Mouse (Mus musculus) CD4-positive, CD25-positive, alpha-beta regulatory T cell, adult 2 months (primary cell): Measurements from ENCODE around the gene Abcc2.
A peak's percentile ranks its signal among the peaks of the same experiment; 100 is the strongest.

Experiments
- DNase-seq: peaks from one replicate; pipeline ENCODE4 v3.0.0-alpha.2; 2012; ENCODE audit warnings: low read depth, low spot score

Gene Abcc2

DNA sequence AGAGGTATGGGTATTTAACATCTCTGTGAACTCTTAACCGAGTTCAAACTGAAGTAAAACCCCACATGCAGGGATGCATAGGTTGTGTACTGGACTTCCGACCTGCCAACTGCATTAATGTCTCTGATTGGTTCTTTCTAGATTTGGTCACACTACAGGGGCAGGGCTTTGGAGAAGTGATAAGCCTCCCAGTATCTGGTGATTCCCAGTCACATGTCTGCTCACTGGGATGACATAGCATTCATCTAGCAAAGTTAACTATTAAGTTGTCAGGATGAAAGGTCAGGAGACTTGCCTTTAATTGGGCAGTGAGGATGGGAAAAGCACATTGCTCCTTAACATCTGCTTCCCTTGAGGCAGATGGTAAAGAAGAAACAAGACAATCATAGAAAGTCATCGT lies at the start of gene Abcc2:
Gene Abcc2, plus strand, starts transcription at position 213 of the 400 bp plus-strand sequence.
- DNase-seq = no peak

DNA sequence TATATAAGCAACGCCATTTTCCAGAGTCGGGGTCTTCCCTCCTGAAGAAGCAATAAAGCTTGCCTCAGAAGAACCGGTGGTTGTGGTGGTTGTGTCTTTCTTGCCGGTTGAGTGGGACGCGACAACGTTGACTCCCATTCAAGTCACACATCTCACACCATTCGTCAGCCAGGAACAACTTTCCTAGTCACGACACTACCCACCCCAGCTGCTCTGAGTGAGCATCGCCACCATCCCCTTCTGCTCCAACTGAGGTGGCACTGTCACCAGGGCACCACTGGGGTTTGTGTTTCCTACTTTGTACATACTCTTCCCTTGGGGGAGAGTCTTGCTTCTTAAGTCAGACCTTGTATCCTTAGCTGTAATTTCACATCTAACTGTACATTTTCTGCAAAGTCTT lies 43.6 kb upstream of the Abcc2 start:
- no peak for DNase-seq

DNA sequence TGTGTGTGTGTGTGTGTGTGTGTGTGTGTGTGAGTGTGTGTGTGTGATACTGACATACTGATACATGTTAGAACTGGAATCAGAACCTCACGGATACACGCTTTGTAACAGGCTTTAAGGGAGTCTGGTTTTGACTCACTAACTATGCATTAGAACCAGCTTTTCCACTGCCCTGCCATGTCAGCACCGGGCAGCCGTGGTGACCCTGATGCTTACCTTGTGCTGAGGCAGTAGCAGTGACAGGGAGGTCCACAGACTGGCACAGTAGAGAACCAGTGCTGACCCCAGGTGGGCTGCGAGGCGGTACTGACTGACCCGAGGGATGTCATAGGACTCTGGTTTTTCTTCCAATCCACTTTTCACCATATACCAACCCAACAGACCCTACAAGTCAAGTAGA lies 38.6 kb upstream of the Abcc2 start:
- DNase-seq = no peak

DNA sequence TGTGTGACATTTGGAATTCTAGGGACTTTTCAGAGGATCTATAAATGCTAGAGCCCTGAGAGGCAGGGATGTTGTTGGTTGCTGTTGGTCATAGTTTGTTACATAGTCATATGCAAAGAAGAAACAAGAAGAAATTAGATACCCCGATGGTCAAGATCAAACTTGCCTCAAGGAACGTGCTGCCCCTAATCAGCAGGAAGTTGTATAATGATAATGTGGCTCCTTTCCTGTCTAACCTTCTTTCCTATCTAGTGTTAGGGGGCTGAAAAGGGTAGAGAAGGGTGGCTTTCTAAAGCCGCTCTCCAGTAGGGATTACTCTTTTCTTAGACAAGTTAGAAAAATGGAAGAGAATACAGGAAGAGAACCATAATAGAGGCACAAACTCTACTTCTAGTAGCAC lies 36.3 kb upstream of the Abcc2 start:
- no peak for DNase-seq

DNA sequence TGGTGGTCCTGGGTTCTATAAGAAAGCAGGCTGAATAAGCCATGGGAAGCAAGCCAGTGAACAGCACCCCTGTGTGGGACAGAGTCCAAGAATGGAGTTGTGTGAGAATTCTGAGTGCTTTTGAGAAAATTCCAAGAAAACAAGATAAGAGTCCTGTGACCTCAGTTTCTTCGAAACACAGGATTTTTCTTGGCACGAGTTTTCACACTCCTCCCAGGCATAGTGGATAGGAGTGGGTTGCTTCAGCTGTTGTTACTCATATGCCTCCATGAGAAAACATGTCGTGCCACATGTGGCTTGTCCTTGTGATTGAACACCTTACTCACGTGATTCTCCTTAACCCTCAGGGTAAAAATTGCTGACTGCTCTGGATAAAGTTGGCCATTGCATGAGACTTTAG lies 34.1 kb upstream of the Abcc2 start:
- DNase-seq = no peak

DNA sequence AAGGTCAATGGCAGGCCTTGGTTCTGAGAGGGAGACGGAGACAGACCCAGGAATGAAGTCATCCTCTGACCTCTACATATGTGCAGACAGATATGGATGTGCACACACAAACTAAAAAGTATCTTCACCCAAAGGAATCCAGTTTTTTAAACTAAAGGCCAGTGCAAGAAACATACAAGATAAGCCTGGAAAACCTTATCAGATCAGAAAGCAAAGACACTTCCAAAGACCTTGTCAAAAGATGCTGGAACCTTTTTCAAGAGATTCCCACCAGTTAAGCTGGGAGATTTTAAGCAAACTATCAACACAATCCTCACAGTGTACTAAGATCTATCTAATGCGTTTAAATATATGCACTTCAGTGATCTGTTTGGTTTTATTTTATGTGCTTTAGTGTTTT lies 32.0 kb upstream of the Abcc2 start:
- DNase-seq = no peak

DNA sequence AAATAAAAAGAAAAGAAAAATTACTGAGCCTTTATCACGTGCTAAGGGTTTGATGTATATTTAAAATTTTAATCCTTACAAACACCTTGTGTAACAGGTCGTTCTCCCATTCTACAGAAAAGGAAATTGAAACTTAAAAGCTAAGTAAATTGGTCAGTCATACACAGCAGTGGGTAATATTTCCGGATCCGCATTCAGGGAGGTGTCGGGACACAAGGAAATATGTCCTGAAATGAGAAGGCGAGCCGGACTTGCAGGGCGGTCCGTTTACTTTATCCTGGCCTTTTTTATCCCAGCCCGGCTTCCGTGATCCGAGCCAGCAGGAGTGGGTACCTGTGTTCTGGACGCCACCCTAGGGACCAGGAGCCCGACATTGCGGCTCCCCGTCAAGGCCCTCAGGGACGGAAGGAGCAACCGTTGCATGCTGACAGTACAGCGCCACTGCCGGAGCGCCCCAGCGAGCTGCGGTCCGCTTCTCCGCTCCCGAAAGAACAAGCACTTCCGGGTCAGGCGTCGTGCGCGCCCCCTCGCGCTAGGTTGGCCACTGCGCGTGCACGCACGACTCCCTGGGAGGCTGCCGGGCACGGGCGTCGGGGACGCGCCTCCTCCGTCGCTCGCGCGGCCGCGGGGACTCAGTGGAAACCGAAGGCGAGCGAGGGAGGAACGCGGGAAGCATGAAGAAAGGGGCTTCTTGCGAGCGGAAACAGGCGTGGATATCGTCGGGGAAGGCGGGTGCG lies 29.3 kb upstream of the Abcc2 start, which contains the start of the genes Cutc and Cox15:
Gene Cutc, plus strand, starts transcription at position 508 of the 737 bp plus-strand sequence.
Gene Cox15, minus strand, starts transcription at position 512 of the 737 bp plus-strand sequence.
- DNase-seq = peak; percentile 98

DNA sequence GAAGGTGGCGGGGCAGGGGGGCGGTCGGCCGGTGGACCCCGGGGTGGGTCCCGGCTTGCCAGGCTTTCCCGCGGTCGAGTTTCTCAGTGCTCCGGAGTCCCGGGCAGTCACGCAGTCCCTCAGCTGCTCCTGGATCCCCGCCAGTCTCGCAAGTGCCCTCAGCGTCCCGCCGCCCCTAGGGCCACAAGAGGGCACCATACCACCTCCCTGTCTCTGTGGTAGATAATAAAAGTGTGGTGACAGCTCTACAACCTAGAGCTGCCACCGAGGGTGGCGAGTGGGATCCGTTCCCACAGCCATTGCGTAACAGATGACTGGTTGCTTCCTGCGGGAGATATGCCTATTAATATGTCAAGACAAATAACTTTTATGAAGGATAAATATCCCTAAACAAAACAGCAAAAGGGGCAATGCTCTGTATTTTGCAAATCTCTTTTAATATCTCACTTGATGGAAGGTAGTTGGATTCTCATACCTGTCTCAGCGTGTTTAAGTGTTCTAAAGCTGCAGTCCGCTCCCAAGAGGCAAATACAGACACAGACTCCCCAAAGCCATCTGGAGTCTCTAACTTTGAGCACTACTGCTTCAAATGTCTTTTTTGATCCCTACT lies 28.7 kb upstream of the Abcc2 start:
- peak; percentile 93 for DNase-seq

DNA sequence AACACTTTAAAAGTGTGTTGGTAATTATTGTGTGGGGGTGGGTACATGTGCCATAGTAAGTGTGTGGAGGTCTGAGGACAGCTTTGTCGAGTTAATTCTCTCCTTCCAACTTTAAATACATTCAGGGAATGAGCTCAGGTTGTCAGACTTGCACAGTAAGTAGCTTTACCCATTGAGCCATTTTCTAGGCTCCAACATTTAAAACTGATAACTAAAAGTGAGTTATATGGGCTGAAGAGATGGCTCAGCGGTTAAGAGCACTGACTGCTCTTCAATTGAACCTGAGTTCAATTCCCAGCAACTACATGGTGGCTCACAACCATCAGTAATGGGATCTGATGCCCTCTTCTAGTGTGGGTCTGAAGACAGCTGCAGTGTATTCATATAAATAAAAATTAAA lies 27.8 kb upstream of the Abcc2 start:
- DNase-seq = no peak

DNA sequence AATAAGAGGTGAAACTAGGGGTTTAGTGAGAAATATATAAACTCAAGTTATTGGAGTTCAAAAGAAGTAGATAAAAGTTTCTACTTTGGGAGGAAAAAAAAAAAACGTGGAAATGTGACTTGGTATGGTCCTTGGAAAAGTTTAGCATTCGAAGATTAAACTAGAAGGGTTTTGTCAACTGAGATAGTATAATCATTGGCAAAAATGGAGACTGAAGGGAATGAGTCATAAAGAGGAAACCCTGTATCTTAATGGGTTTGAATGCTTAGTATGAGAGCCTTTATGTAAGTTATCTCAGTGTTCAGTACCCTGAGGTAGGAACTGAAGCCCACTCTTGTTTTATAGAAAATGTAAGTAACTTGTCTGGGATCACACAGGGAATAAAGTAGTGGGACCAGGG lies 27.1 kb upstream of the Abcc2 start:
- no peak for DNase-seq

DNA sequence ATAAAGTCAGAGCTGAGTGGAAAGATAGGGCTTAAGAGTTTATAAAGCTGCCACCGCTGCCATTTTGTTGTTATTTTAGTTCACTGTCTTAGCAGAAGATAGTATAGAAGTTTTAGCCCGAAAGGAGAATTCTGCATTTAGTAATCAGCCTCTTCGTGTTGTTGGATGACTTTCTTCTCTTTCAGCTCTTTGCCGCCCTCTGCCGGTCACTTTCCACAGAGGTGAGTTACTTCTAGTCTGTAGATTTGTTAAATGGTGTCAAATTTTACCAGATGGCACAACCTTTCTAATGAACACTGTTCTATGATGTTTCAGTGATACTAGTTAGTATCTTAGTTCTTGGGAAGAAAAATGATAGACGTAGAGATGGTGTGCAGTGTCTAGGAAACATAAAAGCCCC lies 21.5 kb upstream of the Abcc2 start:
- peak; percentile 90 for DNase-seq

DNA sequence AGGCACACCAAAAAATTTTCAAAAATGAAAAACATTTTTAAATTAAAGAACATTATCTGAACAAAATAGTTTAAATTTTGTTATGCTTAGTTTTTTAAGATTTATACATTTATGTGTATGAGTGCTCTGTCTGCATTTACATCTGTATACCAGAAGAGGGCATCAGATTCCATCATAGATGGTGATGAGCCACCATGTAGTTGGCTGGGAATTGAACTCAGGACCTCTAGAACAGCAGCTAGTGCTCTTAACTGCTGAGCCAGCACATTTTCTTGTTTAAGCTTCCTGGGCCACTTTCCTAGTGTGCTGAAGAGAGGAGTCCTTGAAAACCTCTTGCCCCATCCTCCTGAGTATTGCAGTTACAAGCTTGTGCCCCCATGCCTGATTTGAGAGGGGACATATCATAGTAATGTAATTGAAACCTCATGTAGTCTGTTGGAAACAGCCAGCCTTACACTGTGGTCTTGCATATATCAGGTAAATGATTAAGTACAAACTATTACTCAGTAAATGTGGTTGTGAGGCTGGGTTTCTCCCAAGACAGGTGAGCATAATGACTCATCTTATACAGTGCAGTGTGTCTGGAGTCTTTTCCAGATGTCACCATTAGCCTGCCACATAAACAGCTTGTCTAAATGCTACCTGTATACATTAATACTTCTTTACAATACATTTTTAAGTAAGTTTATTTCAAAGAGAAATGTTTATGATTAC lies 20.3 kb upstream of the Abcc2 start:
- no peak for DNase-seq

DNA sequence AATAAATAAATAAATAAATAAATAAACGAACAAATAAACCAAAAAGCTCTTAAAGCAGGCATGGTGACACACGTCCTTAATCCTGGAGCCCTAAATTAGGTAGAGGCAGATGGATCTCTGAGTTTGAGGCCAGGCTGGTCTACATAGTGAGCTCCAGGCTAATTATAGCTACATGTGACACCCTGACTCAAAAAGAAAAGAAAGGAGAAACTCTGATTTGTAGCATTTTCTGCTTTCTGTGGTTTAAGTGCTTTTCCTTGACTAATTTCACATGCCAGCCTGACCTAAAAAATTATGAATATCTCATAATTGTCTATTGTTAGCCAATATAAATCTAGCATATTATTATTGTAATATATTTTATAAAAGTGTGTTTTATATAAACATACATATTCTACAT lies 19.6 kb upstream of the Abcc2 start:
- no peak for DNase-seq

DNA sequence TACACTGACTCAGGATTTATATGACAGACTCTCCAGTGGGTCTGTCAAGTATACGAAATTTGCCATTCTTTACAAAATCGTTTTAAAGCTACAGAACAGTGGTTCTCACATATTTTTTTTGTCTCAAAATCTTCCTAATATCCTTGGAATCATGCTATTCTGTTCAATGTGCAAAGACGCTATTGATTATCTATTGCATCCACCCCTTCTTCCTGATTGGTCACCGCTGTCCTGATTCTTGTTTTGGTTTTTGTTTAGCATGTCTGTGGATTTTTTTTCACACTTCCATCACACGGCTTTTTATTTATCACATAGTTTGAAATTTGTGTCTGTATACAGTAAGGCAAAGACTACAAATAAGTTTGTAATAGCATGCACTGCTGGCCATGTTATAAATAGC lies 15.5 kb upstream of the Abcc2 start:
- DNase-seq = no peak

DNA sequence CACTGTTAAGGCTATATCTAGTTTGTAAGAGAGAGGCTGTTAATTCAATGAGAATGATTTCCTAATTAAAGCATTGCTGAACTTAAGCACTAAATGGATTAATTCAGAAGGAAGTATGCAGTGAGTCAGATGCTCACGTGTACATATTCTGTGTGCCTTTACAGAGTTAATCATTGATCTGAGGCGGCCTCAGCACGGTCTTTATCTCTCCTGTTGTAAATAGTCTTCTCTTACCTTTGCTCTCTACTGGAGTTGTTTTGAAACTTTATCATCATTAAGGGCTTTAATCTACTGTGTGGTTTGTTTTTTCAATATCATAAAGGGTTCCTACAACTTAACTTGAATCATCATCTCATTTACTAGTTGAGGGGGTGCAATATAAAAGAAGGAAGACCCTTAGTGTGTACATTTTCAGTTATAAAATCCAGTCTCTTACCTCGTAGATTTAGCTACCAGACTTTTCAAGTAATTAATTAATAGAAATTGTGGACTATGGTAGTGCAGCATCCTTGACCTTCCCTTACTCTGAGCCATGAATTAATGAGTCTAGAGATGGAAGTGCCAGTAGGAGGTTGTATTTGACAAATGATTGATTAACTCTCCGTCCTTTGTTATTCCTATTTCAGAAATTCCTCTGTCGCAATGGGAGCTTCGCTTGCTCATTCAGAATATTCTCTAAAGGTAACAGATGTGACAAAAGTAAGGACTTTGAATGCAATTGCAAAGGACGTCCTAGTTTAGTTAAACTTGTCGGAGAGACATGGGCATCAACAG lies 14.3 kb upstream of the Abcc2 start:
- no peak for DNase-seq

DNA sequence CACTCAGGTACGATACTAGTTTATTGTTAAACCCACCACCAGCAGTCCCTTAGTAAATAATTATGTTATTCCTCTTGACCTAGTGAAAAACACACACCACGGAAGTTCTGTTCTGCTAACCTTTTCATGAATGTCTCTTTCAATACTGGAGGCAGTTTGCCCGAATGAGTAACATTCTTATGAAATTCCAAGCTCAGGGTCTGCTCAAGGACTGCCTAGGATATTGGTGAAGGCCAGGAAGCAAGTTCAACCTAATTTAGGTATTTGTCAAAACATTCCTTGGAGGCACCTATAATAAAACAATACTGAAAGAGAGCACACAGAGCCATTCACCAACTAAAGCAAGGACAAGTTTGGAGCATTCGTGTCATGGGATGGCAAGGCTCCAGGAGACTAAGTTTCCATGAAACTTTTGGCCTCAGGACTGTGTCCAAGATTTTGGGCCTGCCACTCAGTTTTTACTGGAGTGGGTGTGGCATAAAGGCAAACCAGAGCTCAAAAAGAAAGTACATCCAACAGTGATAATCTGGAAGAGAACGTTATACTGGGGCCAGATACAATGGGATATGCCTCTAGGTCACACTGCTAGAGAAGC lies 12.5 kb upstream of the Abcc2 start:
- DNase-seq = no peak

DNA sequence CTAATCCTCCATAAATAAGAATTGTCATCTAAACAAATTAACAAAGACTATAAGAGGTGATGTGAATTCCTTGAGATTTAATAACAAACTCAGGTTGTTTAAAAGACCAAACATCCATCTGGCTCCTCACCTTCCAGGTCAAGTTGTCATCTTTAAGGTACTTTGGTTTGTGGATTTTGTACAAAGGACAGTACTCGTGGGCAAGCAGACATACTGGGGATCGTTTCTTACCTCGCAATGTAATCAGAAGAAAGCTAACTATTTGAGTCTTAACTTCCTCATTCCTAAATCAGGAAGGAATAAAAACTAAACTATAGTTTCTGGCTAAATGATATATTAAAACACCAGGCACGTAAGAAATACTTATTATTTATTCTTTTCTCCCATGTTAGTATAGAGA lies 11.4 kb upstream of the Abcc2 start:
- DNase-seq = no peak

DNA sequence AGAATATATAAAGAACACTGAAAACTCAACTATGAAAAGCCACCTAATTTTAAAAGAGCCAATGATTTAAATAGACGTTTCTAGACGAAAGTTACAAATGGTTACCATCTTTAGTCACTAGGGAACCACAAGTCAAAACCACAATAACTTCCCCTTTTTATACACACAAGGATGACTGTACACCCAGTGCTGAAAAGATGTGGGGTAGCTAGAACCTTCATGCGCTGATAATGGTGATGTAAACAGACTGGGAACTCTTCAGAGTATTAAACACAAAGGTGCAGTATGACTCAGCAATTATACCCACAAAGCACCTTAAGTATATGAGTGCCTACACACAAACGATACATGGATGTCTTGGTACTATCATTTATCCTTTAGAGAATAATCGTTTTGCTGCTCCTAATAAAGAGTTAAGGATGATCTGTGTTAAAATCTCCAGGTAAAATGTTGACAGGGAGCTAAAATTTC lies 10.5 kb upstream of the Abcc2 start:
- DNase-seq = peak; percentile 38

DNA sequence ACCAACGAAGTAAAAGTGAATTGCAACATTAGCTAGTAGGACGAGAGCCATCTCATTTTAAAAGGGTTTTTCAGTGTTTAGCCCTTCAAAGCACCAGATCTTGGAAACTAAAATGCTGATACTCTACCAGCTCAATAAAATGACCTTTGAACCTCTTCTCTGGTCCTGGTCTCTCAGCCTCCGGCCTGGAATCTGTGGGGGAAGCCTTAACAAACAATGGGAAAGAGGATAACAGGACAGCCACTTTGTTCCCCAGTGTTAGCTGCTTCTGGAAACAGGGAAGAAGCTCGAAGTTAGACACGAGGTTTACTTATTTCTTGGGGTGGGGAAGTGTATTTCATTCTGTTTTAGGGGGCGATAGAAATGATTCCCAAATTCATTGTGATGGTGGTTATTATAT lies 9.7 kb upstream of the Abcc2 start:
- DNase-seq = no peak

DNA sequence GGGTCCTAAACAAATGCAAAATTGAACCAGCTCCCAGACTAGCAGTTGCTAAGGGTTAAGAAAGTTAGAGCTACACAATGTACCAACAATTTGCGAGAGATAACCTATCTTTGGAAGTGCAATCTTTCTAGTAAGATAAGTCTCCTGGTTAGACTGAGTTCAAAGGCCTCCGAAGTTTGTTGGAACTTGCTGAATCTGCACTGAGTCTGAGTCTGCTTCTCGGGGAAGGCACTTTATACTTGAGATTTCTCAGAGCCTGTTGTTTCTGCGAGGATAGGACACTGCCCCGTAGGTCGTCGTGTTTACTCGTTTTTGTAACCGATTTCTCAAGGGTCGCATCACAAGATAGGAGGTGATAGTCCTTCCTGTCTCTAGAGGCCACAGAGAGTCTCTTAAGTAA lies 6.6 kb upstream of the Abcc2 start:
- no peak for DNase-seq

DNA sequence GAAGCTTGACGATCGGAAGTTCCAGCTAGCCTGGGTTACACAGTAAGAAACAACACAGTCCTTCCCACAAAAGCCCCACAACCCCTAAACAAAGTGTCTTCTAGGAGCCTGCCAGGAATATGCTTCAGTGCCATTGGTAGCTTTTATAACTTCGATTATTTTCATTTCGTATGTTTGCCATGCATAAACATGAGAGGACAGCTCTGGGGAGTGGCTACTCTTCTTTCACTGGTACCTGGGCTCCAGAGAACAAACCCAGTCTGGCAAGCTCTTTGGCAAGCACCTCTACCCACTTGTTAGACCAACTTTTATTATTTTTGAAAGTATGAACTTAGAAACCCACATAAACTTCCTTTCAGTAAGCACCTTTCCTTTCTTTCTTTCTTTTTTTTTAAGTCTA lies 5.4 kb upstream of the Abcc2 start:
- no peak for DNase-seq

DNA sequence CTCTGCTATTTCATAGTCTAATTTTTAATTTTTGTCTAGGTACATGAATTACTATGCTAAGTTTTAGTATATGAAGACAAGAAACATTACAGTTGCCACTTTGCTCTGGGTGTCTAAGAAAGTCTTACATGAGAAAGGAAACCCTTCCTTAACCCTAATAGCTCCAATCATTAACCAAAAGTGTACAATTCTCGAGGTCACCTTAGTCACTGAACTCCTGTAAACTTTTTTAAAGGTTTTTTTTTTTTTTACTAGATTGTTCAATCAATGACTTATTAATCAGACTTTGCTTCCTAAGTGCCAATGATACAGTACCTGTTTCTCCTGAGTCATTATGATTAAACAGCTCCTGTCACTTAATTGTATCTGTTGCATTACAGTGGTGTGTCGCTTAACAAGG lies 4.7 kb upstream of the Abcc2 start:
- DNase-seq = no peak
